Mouse (Mus musculus): ENCODE measurements at regions not wholly inside any gene's neighbourhood (a gene's known extent, or its start where the extent isn't known, plus 50 kb on each side); places are given as distances from the start of the nearest gene placed in this dataset.
"Not testable (repeated sequence)": the region's sequence is repeated elsewhere in the genome, so short reads cannot be mapped to it uniquely, and the experiment has no call there.

- not testable (repeated sequence) for TF ChIP-seq ZC3H11A (IDR thresholded peaks at IDR 0.05; ENCODE audit: borderline replicate concordance, low read depth, low read length); ZNF384 (IDR thresholded peaks at IDR 0.05; ENCODE audit: low read depth, low read length); CHD2 (IDR thresholded peaks at IDR 0.05; ENCODE audit: low read depth, low read length)
These were observed 219.6 kb downstream of the Samd9l start for GRCm38 (mm10) chr6:3179603-3180348.
